Mouse (Mus musculus) frontal cortex, postnatal 25 days (tissue): ENCODE data around the gene Slc7a15.
A peak's percentile ranks its signal among the peaks of the same experiment; 100 is the strongest.

ENCODE experiments used
- DNase-seq, 2 experiments: peaks; one replicate each; pipeline ENCODE4 v3.0.0; 2022; ENCODE audit warnings: low spot score in 2 of 2

The Slc7a15 gene

DNA sequence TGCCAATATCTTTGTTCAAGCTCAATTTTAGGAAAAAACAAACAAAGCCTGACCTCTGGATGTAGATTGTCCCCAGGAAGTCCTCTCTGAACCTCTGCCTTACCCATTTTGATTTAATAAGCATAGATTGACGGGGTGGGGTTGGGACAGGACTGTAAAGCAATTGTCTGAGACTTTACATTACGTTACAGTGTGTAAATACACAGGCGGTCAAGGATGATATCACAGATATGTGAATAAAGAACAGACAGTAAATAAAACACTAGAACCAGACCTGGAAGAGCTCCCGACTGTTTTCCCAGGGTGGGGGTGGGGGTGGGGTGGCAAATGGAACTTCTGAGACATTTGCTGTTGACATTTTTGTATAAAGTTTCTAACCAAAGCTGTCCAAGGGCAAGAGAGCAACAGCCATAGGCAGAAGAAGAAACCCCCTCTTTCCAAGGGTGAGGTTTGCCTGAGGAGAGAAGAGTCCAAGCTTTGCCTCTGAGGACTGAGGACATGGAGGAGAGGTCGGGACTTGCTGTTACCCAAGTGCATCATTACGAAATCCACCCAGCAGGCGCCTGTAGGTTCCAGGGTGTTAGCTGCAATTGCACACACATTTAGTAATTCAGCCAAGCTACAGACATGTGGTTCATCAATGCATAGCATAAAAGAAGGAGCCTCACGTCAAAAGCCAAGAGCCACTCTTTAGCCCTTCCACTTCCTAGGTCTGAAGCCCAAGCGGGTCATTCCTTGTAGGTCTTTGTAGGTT, 91.7 kb downstream of the Slc7a15 start:
- no peak for DNase-seq

GRCm38 (mm10) chr12:8504131-8504530, 94.7 kb downstream of the Slc7a15 start:
- no peak for DNase-seq

- DNase-seq, result no peak
These were observed 96.3 kb downstream of the Slc7a15 start for GRCm38 (mm10) chr12:8502546-8502945.

DNA sequence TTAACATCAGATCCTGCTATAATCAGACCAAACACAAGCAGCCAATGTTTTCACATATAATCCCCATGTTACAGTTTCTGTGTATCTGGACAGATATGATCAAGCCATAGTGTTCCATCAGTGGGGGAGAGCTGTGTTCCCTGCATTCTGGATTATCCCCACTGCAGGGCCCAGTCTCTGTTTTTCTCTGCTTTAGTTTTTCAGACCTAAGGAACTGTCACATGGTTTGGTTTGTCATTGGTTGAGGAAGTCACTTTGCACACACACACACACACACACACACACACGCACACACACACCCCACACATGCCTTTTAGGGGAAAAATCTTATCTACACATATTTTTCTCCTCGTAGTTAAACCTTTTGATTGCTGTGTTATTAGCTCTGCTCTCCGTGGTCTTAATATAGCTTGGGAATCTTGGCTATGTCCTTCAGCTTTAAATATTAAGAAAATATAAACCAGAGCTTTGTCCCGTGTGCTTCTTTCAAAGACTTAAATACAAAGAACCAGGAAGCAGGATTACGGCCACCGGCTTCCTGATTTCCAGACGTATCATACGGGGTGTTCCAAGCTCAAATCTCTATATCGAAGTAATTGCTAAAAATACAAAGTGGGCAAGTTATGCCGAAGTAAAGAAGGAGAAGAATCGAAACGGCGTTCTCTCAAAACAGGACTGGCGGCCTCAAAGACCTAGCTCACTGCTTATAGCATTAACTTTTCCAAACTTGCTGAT, 97.1 kb downstream of the Slc7a15 start:
- no peak for DNase-seq

DNA sequence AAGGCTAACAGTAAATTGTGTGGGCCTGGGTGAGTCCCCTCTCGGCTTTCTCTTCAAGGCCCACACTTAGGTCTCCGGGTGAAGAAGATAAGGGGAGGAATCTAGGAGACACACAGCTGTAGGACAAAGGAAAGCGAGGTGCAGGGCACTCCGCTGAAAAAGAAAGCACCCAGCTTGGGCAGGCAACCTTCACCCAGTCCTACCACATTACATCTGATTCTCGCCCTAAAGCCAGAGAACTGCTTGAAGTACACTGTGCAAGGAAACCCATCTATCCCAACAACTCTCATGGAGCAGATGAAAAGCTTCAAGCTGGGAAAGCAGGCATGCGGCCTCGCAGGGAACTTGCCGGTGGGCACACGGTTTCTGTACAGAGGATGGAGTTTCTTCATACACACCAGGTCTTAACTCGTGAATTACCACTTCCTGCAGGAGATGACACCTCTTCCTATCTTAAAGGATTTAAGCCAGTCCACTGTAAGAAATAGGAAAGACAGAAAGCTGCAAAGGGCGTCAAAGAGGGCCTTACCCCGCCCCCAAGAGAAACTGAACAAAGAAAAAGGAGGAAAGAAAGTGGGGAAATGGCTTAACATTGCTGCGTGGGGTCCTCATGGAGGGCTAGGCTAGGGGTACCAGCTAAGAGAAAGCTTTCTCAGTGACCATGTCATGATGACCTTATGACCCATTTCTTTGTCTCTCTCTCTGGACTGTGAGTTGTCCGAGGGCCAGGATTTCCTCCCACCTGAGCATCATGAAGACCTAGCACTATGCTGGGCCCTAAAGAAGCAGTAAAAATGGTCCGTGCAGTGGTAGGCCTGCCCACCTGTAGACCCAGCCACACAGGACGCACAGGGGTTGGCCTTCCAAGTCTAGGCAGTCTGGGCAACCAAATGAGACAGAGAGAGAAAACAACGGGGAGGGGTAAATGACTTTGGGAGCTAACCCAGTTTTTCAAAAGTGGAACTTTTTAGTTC, 98.0 kb downstream of the Slc7a15 start:
- DNase-seq, result no peak

DNA sequence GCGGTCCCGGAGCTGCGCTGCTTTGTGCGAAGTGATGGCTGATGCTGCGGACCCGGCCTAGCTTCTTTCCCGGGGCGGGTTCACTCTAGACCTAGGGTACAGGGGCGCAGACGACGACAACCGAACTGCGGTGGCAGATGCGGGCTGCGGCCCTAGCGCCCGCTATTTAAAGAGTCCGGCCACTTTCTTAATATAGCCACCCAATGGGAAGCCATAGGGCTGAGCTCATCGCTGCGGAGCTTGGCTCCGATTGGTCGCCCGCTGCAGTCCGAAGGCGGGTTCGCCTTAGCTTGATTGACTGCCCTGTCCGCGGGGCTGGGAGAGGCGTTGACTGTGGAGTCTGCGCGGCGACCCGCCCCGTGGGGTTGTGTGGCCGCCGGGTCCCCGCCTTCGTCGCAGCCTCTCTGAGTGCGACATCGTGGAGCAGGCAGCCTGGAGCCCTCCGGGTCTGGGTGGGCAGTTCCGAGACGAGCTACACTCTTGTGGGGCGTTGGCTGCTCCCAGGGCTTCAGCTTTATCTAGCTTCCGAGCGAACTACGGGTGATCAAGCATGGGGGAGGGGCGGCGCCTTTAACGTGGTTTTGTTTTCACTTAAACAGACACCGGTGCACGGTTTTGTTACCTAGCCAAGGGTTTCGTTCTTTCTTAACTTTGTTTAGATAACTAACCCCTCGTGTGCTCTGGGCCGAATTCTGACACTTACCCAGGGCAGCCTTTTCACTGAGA, 98.8 kb downstream of the Slc7a15 start, which contains the start of gene Rhob:
TSS of gene Rhob (minus strand) at position 139 of the 726 bp plus-strand sequence.
- DNase-seq, result peak; percentile 97 to 99

DNA sequence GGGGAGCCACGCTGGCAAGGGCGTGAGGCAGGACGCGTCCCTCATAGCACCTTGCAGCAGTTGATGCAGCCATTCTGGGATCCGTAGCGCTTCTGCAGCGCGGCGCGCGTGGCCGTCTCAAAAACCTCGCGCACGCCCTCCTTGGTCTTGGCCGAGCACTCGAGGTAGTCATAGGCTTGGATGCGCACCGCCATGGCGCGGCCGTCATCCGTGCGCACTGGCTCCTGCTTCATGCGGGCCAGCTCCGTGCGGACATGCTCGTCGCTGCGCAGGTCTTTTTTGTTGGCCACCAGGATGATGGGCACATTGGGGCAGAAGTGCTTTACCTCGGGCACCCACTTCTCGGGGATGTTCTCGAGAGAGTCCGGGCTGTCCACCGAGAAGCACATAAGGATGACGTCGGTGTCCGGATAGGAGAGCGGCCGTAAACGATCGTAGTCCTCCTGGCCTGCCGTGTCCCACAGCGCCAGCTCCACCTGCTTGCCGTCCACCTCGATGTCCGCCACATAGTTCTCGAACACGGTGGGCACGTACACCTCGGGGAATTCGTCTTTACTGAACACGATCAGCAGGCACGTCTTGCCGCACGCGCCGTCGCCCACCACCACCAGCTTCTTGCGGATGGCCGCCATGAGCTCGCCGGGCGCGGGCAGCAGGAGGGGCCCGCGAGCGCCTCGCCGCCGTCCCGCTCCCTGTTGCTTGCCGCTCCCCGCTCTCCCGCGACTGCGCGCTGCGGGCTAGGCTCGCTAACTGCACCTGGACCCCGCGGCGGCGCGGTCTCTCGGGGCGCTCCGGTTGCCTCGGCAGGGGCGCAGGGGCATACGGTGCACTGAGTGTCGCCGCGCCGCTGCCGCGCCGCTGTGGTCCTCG, 99.6 kb downstream of the Slc7a15 start:
- peak; percentile 39 to 49 for DNase-seq

GRCm38 (mm10) chr12:8498591-8499000, 100.3 kb downstream of the Slc7a15 start:
- peak in 1 of 2 experiments; percentile 26 for DNase-seq

- no peak for DNase-seq
These were observed 100.7 kb downstream of the Slc7a15 start for GRCm38 (mm10) chr12:8498148-8498571.

GRCm38 (mm10) chr12:8497314-8497706, 101.6 kb downstream of the Slc7a15 start:
- DNase-seq, result no peak

GRCm38 (mm10) chr12:8496679-8497313, 102.1 kb downstream of the Slc7a15 start:
- no peak for DNase-seq

DNA sequence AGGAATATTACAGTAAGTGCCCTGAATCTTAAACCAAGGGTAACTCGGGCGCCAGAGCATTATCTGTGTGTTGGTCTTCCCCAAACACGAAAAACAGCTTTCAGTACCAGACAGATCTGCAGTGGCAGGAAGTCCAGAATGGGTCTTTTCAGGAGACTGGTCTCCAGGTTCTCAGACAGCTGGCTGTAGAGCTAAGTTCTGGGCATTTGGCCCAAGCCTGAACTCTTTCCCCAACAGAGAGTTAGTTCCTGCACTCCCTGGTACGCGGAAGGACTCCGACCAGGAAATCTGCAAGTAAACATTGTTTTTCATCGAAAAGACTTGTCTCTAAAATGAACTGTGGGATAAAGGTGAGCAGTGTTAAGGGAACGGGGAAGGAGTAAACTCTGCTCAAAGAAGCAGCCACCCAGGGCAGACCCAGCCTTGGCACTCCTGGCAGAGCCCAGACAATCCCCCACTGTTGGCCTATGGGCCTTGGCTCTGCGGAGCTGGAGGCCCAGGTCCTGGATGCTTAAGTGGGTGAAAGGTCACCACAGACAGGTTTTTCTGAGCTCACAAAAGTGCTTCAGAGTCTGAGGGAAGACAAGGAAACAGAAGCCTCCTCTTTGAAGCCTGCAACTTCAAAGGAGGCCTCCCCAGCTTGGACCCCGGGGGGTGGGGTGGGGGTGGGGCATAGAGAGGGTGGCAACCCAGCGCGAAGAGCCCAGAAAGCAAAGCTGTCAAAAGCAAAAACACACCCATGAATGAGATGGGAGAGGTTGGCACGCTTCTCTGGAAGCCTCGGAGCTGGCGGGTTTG, 102.8 kb downstream of the Slc7a15 start:
- DNase-seq, result no peak

- no peak for DNase-seq
These were observed 104.2 kb downstream of the Slc7a15 start for GRCm38 (mm10) chr12:8494675-8495074.

DNA sequence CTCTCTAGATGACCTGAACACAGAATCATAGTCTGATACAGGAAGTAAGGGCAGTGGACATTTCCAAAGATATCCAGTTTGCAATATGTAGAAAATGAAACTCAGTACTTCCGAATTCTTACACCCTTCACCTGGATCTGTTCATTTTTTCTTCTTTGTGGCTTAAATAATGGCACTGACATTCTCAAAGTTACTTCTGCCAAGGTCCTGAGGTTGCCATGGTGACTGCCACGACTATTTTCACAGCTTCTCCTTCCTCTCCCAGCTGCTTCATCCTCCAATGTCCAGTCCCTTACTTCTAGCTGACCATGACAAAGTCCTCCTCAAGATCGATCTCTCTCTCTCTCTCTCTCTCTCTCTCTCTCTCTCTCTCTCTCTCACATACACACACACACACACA, 105.5 kb downstream of the Slc7a15 start:
- DNase-seq, result no peak

- no peak for DNase-seq
These were observed 109.8 kb downstream of the Slc7a15 start for GRCm38 (mm10) chr12:8489098-8489497.

- DNase-seq, result no peak
These were observed 110.2 kb downstream of the Slc7a15 start for GRCm38 (mm10) chr12:8488652-8488980.

- DNase-seq, result no peak
These were observed 110.8 kb downstream of the Slc7a15 start for GRCm38 (mm10) chr12:8487959-8488651.

DNA sequence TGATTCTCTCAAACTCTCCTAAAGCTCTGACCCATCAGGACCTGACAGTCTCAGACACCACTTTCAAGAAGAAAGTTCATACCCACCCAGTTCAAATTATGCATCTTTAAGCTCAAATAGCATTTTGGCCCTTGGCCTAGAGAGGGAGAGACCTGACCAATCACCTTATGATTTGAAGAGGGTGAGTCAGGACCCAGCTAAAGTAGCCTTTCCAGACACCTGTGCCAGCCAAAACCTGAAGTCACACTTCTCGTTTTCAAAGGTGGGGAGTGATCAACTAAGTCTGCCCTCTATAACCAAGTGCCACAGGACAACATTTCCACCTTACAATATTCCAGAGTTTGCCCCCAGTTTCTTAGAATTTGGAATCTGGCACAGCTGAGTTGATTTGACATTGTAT, 111.6 kb downstream of the Slc7a15 start:
- DNase-seq, result no peak
